7 mouse cellular contexts compared by ENCODE assay signal in the genomic region with DNA sequence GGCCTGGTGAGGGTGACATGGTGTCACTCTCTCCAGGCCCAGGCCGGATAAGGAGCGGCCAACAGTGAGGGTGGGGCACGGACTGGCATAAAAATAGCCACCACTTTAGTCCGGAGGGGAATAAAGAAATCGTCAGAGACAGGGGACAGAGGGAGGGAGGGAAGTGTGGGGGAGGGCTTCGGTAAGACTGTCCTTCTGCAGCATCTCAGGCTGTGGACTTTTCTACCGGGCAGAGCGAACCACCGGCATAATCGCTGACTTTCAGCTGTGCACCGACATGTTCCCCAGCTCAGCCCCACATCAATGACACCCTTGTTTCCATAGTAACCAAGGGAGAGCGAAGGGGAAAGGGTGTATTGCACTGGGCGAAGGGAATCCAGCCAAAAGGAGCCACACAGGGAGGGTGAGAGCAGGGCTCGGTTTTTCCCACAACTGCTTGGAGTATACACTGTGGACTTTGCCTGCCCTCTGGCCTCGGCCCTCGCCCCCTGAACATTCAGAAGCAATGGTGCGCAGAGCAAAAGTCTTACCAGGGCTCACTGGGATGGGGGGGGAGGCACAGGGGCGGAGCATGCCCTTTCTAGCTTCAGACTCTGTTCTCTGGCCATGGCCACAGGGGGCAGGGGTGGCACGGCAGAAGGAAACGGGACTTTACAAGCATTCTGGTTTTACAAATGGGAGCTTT. TPM values are rescaled to one million over a fixed set of nuclear protein-coding genes. Genes with fewer than 3 reads are reported as not detected.
DNase-seq lines count a peak whose midpoint lies in the region; ATAC-seq and TF ChIP-seq lines count a peak whose summit lies in the region.

No protein-coding gene starts in this region.

- H3K36me3 ChIP-seq in ES-E14 (ENCODE audit: control insufficient read depth, insufficient read depth, low read length, poor library complexity, severe bottlenecking): no peaks in the 10 kb centered on the region
- H3K36me3 ChIP-seq in spleen, adult 2 months (ENCODE audit: control insufficient read depth, insufficient read depth, low read length): no peaks in the 10 kb centered on the region

- H3K9me3 ChIP-seq in ES-E14 (ENCODE audit: control insufficient read depth, insufficient read depth, low read depth, low read length): no peaks in the 10 kb centered on the region

- peaks cover 12 to 48% of the 10 kb centered on the region in 2 experiments for H3K4me1 ChIP-seq in ES-E14 (ENCODE audit: control insufficient read depth in 2 of 2, insufficient read depth in 2 of 2, low read length in 2 of 2, poor library complexity in 1 of 2)
- peaks cover 19% of the 10 kb centered on the region for H3K4me1 ChIP-seq in spleen, adult 2 months (ENCODE audit: control insufficient read depth, insufficient read depth, insufficient read length)

- DNase-seq in ES-E14 (ENCODE audit: low read depth, low spot score): no peak
- DNase-seq in brain, adult 2 months (ENCODE audit: low read depth, low spot score): peak; percentile 88
- DNase-seq in heart, postnatal 36 days: peak; percentile 57 to 72
- peak; percentile 85 to 93 for DNase-seq in kidney, postnatal 4 days
- DNase-seq in spleen, adult 2 months (ENCODE audit: low read depth in 1 of 2, low spot score in 2 of 2): peak in 1 of 2 experiments; percentile 61

- peak overlapping the region; percentile 1 to 47; a peak in 3 of 4 replicates for H3K4me3 ChIP-seq in ES-E14 (ENCODE audit: insufficient read depth in 1 of 2, low read depth in 1 of 2, low read length in 2 of 2, poor library complexity in 1 of 2, severe bottlenecking in 1 of 2)
- H3K4me3 ChIP-seq in spleen, adult 2 months (ENCODE audit: extremely low read depth, insufficient read depth, insufficient read length): peak overlapping the region; percentile 48

- no peak for TF ChIP-seq CTCF in spleen, adult 2 months (IDR thresholded peaks at IDR 0.05; ENCODE audit: extremely low read depth, insufficient read depth, insufficient read length, insufficient replicate concordance)

- H3K9ac ChIP-seq in ES-E14 (ENCODE audit: insufficient read depth, low read depth, low read length, poor library complexity, severe bottlenecking): 0 out of 2 replicates have a peak overlapping the region, but pooled peaks have one; percentile 12

- TF ChIP-seq POLR2A in spleen, adult 2 months (IDR thresholded peaks at IDR 0.05; ENCODE audit: low read depth, low read length): no peak

- in situ Hi-C loops in ES-E14 (cut with MboI; ENCODE audit: low sequenced_read_pairs in 2 of 2, unreplicated experiment in 2 of 2): no loop called here

- H3K27ac ChIP-seq in ES-E14 (ENCODE audit: insufficient read depth, low read depth, low read length, poor library complexity, severe bottlenecking): no peak overlapping the region
- 0 out of 2 replicates have a peak overlapping the region, but pooled peaks have one; percentile 10 for H3K27ac ChIP-seq in spleen, adult 2 months (ENCODE audit: insufficient read depth, low read length)

- WGBS in spleen, adult 2 months: 5% methylated on average over 20 of the region's 20 CpGs

- peak; percentile 63 for ATAC-seq in erythroblast, adult 5-6 weeks (replicated peaks; ENCODE audit: low FRiP score, poor library complexity, severe bottlenecking)
- peak; percentile 55 for ATAC-seq in megakaryocyte progenitor cell, adult 5-6 weeks (replicated peaks; ENCODE audit: poor library complexity)

- intact Hi-C loops in heart, postnatal 36 days (cut with DNase I): loop anchor here (1.0 to 2.0 kb wide), 2 partner anchors 25 to 32 kb away; no protein-coding TSS in a partner anchor

- no peaks in the 10 kb centered on the region for H3K27me3 ChIP-seq in spleen, adult 2 months (ENCODE audit: control insufficient read depth, insufficient read depth, low read length)

TF ChIP-seq in ES-E14, 5 proteins besides CTCF, POLR2A, EP300 and RAD21:
- TF ChIP-seq MAFK (IDR thresholded peaks at IDR 0.05; ENCODE audit: insufficient read depth, low read depth, low read length) (no peak), ZNF384 (IDR thresholded peaks at IDR 0.05; ENCODE audit: low read depth, low read length) (no peak), ZC3H11A (IDR thresholded peaks at IDR 0.05; ENCODE audit: borderline replicate concordance, low read depth, low read length) (no peak), HCFC1 (IDR thresholded peaks at IDR 0.05; ENCODE audit: borderline replicate concordance, insufficient read depth, low read length) (no peak), CHD2 (IDR thresholded peaks at IDR 0.05; ENCODE audit: low read depth, low read length) (no peak)

RNA-seq across cellular contexts. Expression of a gene that starts 27.2 kb away (rescaled TPM):
- total RNA-seq in ES-E14 (2012; rRNA removed): 26.1 and 33.2 TPM in 2 replicates
- 5.4 and 6.1 TPM in 2 replicates for total RNA-seq in erythroblast, adult 5-6 weeks (2015; ENCODE audit: low replicate concordance)
- 2.0 and 6.4 TPM in 2 replicates for total RNA-seq in erythroblast, adult 5-6 weeks (2017; ENCODE audit: low replicate concordance)
- total RNA-seq in heart, postnatal 36 days (2021): 10 to 100 TPM; 38.7 to 40.0 TPM
- 9.7 and 18.0 TPM in 2 replicates for total RNA-seq in megakaryocyte progenitor cell, adult 5-6 weeks (2015)
- total RNA-seq in megakaryocyte progenitor cell, adult 5-6 weeks (2017): 12.8 and 12.9 TPM in 2 replicates
- polyA plus RNA-seq in spleen, adult 2 months (2012; rRNA removed): 47.1 and 58.4 TPM in 2 replicates

RNA-seq across cellular contexts. Expression of a gene that starts 44.3 kb away (rescaled TPM):
- 25.7 and 39.7 TPM in 2 replicates for total RNA-seq in ES-E14 (2012; rRNA removed)
- total RNA-seq in erythroblast, adult 5-6 weeks (2015; ENCODE audit: low replicate concordance): 4.2 and 5.9 TPM in 2 replicates
- total RNA-seq in erythroblast, adult 5-6 weeks (2017; ENCODE audit: low replicate concordance): 3.2 and 4.2 TPM in 2 replicates
- total RNA-seq in heart, postnatal 36 days (2021): 10 to 100 TPM; 38.5 to 40.4 TPM
- 12.5 and 15.6 TPM in 2 replicates for total RNA-seq in megakaryocyte progenitor cell, adult 5-6 weeks (2015)
- 10.2 and 13.4 TPM in 2 replicates for total RNA-seq in megakaryocyte progenitor cell, adult 5-6 weeks (2017)
- 5.5 and 6.8 TPM in 2 replicates for polyA plus RNA-seq in spleen, adult 2 months (2012; rRNA removed)

RNA-seq across cellular contexts. Expression of a gene that starts 44.5 kb away (rescaled TPM):
- 11.4 TPM in 2 replicates for total RNA-seq in ES-E14 (2012; rRNA removed)
- 1.9 TPM in 2 replicates for total RNA-seq in erythroblast, adult 5-6 weeks (2015; ENCODE audit: low replicate concordance)
- total RNA-seq in erythroblast, adult 5-6 weeks (2017; ENCODE audit: low replicate concordance): 2.9 and 3.9 TPM in 2 replicates
- 1 to 10 TPM; 3.1 to 3.5 TPM for total RNA-seq in heart, postnatal 36 days (2021)
- total RNA-seq in megakaryocyte progenitor cell, adult 5-6 weeks (2015): 7.8 and 9.2 TPM in 2 replicates
- total RNA-seq in megakaryocyte progenitor cell, adult 5-6 weeks (2017): 8.9 and 9.7 TPM in 2 replicates
- polyA plus RNA-seq in spleen, adult 2 months (2012; rRNA removed): 3.2 and 4.1 TPM in 2 replicates
